Mouse (Mus musculus) hindbrain, embryonic 11.5 days (tissue): ENCODE measurements around the gene Ttc28. TPM values are rescaled to one million over a fixed set of nuclear protein-coding genes. Genes with fewer than 3 reads are reported as not detected.

ENCODE experiments used
- ATAC-seq: fragments of 200-750 bp; cut with Nextera tagmentation; 2 replicates; pipeline ENCODE4 v1.8.0; 2017; ENCODE audit warnings: mild to moderate bottlenecking, moderate TSS enrichment, moderate library complexity; ENCODE audit not compliant: low FRiP score
- DNase-seq: peaks from one replicate; pipeline ENCODE4 v3.0.0-alpha.2; 2015; ENCODE audit warnings: low spot score
- H3K27ac ChIP-seq: fragments of 300-500 bp; sonication (generic); 2 replicates; pipeline ENCODE4 v1.5.1; 2014; ENCODE audit warnings: mild to moderate bottlenecking, low read depth, low read length
- H3K27me3 ChIP-seq: fragments of 300-500 bp; sonication (generic); 2 replicates; pipeline ENCODE4 v1.6.1; 2014; ENCODE audit warnings: mild to moderate bottlenecking, low read length, moderate library complexity, mixed read lengths; ENCODE audit not compliant: control insufficient read depth, insufficient read depth
- H3K36me3 ChIP-seq: fragments of 300-500 bp; sonication (generic); 2 replicates; pipeline ENCODE4 v1.6.1; 2014; ENCODE audit warnings: mild to moderate bottlenecking, low read length, moderate library complexity, mixed read lengths; ENCODE audit not compliant: control insufficient read depth, insufficient read depth
- H3K4me1 ChIP-seq: fragments of 300-500 bp; sonication (generic); replicated peaks from 2 replicates; pipeline ENCODE4 v1.6.1; 2014; ENCODE audit warnings: low read length, mixed read lengths; ENCODE audit not compliant: control insufficient read depth, insufficient read depth
- H3K4me2 ChIP-seq: fragments of 300-500 bp; sonication (generic); replicated peaks from 2 replicates; pipeline ENCODE4 v1.6.1; 2014; ENCODE audit warnings: mild to moderate bottlenecking, low read depth, low read length
- H3K4me3 ChIP-seq: fragments of 300-500 bp; sonication (generic); 2 replicates; pipeline ENCODE4 v1.5.1; 2014; ENCODE audit warnings: low read depth, low read length
- H3K9ac ChIP-seq: fragments of 300-500 bp; sonication (generic); 2 replicates; pipeline ENCODE4 v1.6.1; 2014; ENCODE audit warnings: low read depth, low read length
- H3K9me3 ChIP-seq: fragments of 300-500 bp; sonication (generic); 2 replicates; pipeline ENCODE4 v1.6.1; 2016; ENCODE audit warnings: low read length; ENCODE audit not compliant: control insufficient read depth
- WGBS: fragments of 180-500 bp; shearing (Covaris S2); extraction: QIAGEN DNeasy Blood & Tissue Kit; methylation state at CpG from one replicate; pipeline ENCODE4 v1.1.7; 2014; 5-methylcytosine and 5-hydroxymethylcytosine counted together
- polyA plus RNA-seq: library from polyadenylated mRNA; unstranded; fragments of >200 nt; fragmentation: Nextera tagmentation; extraction: Ambion mirVana; gene quantifications from 2 replicates; pipeline ENCODE4 v1.2.1, GENCODE M21; 2014

Ttc28 gene
- polyA plus RNA-seq, 1 experiment from 2014 or later, result 15.6 TPM

DNA sequence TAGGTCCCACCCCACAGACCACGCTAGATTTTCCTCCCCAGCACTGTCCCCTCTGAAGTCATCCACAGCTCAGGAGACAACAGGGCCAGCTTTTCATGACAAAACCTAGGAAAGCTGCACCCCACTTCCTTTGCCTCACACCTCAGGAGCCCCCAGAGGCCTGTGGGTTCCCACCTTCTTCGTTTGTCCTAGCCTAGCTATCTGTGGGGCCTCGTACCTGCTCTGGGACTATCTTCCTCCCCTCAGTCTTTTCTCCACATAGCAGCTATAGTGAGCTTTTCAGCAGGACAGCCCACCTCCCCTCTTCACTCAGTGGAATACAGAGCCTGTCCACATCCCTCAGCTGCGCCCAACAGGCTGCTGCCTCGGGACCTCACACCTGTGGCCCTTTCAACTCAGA, 418.2 kb downstream of the Ttc28 start:
- Histone ChIP-seq H3K4me2 (no peak overlapping the region), H3K9ac (no peak overlapping the region), H3K9me3 (no peaks in the 10 kb centered on the region), H3K36me3 (no peaks in the 10 kb centered on the region), H3K27me3 (no peaks in the 10 kb centered on the region), H3K4me1 (no peaks in the 10 kb centered on the region), H3K4me3 (no peak overlapping the region), H3K27ac (no peak overlapping the region)
- ATAC-seq (no peak), DNase-seq (no peak)
- 74% methylated on average over 5 of the region's 5 CpGs for WGBS

DNA sequence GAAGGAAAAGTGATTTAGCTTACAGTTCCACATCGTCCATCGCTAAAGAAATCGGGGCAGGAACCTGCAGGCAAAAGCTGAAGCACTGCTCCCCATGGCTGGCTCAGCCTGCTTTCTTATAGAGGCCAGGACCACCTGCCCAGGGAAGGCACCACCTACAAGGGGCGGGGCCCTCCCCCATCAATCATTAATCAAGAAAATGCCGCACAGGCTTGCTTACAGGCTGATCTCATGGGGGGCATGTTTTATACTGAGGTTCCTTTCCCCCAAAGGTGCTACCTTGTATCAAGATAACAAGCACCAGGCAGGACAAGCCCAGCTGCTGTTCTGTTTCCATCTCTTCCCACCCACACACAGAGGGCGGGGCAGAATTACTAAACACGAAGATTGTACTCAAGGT, 419.1 kb downstream of the Ttc28 start:
- 49% methylated on average over 7 of the region's 7 CpGs for WGBS
- no peaks in the 10 kb centered on the region for H3K27me3 ChIP-seq
- no peak for DNase-seq
- no peak overlapping the region for H3K27ac ChIP-seq
- no peak overlapping the region for H3K9ac ChIP-seq
- no peak for ATAC-seq
- H3K9me3 ChIP-seq, result no peaks in the 10 kb centered on the region
- no peaks in the 10 kb centered on the region for H3K4me1 ChIP-seq
- no peak overlapping the region for H3K4me3 ChIP-seq
- H3K4me2 ChIP-seq, result no peak overlapping the region
- no peaks in the 10 kb centered on the region for H3K36me3 ChIP-seq

DNA sequence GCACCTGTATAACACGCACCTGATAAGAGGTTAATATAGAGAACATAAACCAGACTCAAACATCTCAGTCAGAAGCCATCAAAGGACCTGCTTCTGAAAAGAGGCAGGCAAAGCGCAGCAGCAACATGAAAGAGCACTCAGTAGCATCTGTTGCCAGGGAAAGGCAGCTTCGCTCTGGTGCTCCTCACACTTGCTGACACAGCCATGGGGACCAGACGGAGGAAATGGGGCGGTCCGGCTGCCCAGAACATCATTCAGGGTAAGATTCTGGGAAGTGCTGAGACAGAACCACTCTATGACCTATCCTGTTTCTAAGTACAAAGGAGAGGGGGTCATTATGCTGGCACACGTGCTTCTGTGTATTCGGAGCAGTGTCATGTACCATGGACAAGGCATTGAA, 421.2 kb downstream of the Ttc28 start:
- Histone ChIP-seq H3K27ac (no peak overlapping the region), H3K4me1 (no peaks in the 10 kb centered on the region), H3K4me3 (no peak overlapping the region), H3K36me3 (no peaks in the 10 kb centered on the region), H3K4me2 (no peak overlapping the region), H3K9ac (no peak overlapping the region), H3K27me3 (no peaks in the 10 kb centered on the region), H3K9me3 (no peaks in the 10 kb centered on the region)
- ATAC-seq, result no peak
- no peak for DNase-seq
- WGBS, result 79% methylated on average over 8 of the region's 8 CpGs

DNA sequence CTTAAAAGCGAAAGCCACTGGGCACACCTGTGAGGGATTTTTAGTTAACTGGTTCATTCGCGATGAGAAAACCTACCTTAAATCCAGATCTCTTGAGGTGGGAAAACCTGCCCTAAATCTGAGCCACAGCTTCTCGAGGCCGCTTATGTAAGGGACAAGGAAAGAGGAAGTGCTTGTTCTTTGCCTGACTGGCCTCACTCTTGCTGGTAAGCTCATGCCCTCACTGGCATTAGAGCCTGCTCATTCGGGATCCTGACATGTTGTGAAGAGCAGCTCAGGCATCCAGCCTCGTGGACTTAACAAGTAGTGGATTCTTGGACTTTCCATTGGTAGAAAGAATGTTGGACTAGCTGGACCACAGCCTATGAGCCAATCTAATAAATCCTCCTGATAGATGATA, 422.1 kb downstream of the Ttc28 start:
- Histone ChIP-seq H3K36me3 (no peaks in the 10 kb centered on the region), H3K4me2 (no peak overlapping the region), H3K9ac (no peak overlapping the region), H3K27me3 (no peaks in the 10 kb centered on the region), H3K9me3 (no peaks in the 10 kb centered on the region), H3K4me3 (no peak overlapping the region), H3K4me1 (no peaks in the 10 kb centered on the region), H3K27ac (no peak overlapping the region)
- WGBS, result 78% methylated on average over 7 of the region's 7 CpGs
- ATAC-seq (no peak), DNase-seq (no peak)

DNA sequence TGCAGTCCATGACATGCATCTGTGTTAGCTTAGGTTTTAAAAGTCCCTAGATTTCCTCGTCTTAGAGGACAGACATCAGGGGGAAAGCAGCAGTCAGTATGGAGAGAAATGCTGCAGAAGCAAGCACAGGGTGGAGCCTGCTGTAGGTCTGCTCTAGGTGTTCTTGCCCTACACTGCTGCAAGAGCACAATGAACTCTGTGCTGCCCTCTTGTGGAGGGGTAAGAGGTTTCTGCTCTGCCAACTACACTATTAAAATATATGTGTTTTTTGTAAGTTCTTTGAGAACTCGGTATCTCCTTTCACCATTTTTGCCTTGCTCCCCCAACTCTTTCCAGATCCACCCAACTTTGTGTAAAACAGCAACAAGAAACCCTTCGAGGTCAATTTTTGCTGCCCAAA, 425.1 kb downstream of the Ttc28 start:
- Histone ChIP-seq H3K9ac (no peak overlapping the region), H3K27ac (no peak overlapping the region), H3K9me3 (no peaks in the 10 kb centered on the region), H3K36me3 (no peaks in the 10 kb centered on the region), H3K4me2 (no peak overlapping the region), H3K27me3 (no peaks in the 10 kb centered on the region), H3K4me3 (no peak overlapping the region), H3K4me1 (no peaks in the 10 kb centered on the region)
- WGBS, result 92% methylated on average over 3 of the region's 3 CpGs
- ATAC-seq, result no peak
- no peak for DNase-seq

DNA sequence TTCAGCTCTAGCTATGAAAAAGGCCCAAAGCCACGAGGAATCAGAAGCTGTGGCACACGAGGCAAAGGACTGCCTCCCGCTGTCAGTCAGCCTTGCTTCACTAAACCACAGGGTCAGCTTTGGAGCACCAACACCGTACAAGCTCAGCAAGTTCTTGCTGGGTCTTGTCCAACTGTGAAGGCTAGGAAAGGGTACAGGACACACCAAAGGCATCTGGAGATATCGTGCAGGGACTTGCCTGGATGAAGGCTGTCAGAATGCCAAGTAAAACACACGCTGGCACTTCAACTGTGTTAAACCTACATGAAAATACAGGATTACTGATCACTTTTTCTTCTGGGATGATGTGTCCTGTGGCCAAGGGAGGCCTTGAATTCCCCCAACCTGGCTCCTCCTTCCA, 430.6 kb downstream of the Ttc28 start:
- no peaks in the 10 kb centered on the region for H3K9me3 ChIP-seq
- 84% methylated on average over 6 of the region's 6 CpGs for WGBS
- no peak overlapping the region for H3K27ac ChIP-seq
- ATAC-seq, result no peak
- H3K27me3 ChIP-seq, result no peaks in the 10 kb centered on the region
- H3K4me2 ChIP-seq, result no peak overlapping the region
- H3K4me3 ChIP-seq, result no peak overlapping the region
- DNase-seq, result no peak
- H3K4me1 ChIP-seq, result no peaks in the 10 kb centered on the region
- H3K36me3 ChIP-seq, result no peaks in the 10 kb centered on the region
- H3K9ac ChIP-seq, result no peak overlapping the region

DNA sequence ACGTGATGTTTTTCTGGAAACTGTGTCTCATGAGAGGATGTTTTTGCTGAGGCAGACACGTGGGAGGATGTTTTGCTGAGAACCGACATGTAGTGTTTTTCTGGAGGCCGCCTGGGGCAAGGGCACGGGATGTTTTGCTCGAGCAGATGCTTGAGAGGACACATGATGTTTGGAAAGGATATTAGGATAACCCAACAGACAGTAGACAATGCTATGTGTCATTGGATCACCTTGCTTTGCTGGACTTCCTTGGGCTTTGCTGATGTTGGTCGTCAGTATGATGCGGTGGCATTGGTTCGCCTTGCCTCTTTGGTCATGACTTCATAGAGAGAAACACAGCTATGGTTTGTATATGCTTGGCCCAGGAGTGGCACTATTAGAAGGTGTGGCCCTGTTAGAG, 434.2 kb downstream of the Ttc28 start:
- Histone ChIP-seq H3K4me2 (no peak overlapping the region), H3K4me1 (no peaks in the 10 kb centered on the region), H3K36me3 (no peaks in the 10 kb centered on the region), H3K27ac (no peak overlapping the region), H3K9ac (no peak overlapping the region), H3K4me3 (no peak overlapping the region), H3K9me3 (no peaks in the 10 kb centered on the region), H3K27me3 (no peaks in the 10 kb centered on the region)
- WGBS, result 89% methylated on average over 9 of the region's 9 CpGs
- no peak for DNase-seq
- ATAC-seq, result no peak

DNA sequence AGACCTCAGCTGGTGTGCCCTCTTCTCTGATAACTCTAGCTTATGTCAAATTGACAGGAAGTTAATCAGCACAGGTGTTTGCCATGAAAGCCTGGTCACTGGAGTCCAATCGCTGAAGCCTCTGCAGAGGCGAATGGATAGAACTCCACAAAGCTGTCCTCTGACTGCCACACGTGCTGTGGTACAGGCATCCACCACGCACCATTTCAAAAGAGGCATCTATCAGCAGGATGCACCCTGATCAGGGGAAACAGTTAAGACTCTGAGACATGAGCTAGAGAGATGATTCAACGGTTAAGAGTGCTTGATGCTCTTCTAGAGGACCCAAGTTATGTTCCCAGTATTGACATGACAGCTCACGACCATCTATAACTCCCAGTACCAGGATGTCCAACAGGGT, 435.5 kb downstream of the Ttc28 start:
- ATAC-seq, result no peak
- no peak for DNase-seq
- Histone ChIP-seq H3K9ac (no peak overlapping the region), H3K27me3 (no peaks in the 10 kb centered on the region), H3K4me3 (no peak overlapping the region), H3K9me3 (no peaks in the 10 kb centered on the region), H3K27ac (no peak overlapping the region), H3K36me3 (no peaks in the 10 kb centered on the region), H3K4me2 (no peak overlapping the region), H3K4me1 (no peaks in the 10 kb centered on the region)
- WGBS, result 87% methylated on average over 6 of the region's 6 CpGs

DNA sequence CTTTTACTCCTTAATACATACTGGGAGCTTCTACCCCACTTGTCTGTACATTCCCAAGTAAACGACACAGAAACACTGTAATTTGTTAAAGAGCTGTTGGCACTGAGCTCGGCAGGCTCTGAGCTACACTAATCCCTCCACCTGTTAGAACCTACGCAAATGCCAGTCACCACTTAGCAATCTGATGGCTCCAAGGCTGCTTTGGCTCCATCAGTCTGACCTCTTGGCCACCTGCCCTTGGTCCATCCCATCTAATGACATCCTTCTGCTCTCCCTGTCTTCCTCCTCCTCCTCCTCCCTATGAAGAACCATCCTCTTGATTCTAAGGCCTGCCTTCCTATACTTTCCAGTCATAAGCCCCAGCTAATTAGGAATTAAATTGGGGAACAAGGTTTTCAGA, 437.9 kb downstream of the Ttc28 start:
- no peak for DNase-seq
- no peak overlapping the region for H3K27ac ChIP-seq
- no peaks in the 10 kb centered on the region for H3K9me3 ChIP-seq
- ATAC-seq, result no peak
- H3K4me1 ChIP-seq, result no peaks in the 10 kb centered on the region
- no peak overlapping the region for H3K9ac ChIP-seq
- no peaks in the 10 kb centered on the region for H3K27me3 ChIP-seq
- H3K4me2 ChIP-seq, result no peak overlapping the region
- WGBS, result 79% methylated on average over 3 of the region's 3 CpGs
- H3K4me3 ChIP-seq, result no peak overlapping the region
- H3K36me3 ChIP-seq, result no peaks in the 10 kb centered on the region
